Mouse (Mus musculus): ENCODE measurements around the gene Dppa2. TPM values are rescaled to one million over a fixed set of nuclear protein-coding genes. Genes with fewer than 3 reads are reported as not detected.

Gene Dppa2
- total RNA-seq, 2 experiments from 2014 or later = not detected

GRCm38 (mm10) chr16:48328420-48328819 is 24.7 kb downstream of the Dppa2 start:
- intact Hi-C loops (cut with DNase I) = no loop called here
- no peak for DNase-seq (ENCODE audit: extremely low spot score in 1 of 2, low spot score in 2 of 2)

- intact Hi-C loops (cut with DNase I) = no loop called here
- DNase-seq (ENCODE audit: extremely low spot score in 1 of 2, low spot score in 2 of 2) = no peak
Observed at GRCm38 (mm10) chr16:48331822-48332221, 28.1 kb downstream of the Dppa2 start.

DNA sequence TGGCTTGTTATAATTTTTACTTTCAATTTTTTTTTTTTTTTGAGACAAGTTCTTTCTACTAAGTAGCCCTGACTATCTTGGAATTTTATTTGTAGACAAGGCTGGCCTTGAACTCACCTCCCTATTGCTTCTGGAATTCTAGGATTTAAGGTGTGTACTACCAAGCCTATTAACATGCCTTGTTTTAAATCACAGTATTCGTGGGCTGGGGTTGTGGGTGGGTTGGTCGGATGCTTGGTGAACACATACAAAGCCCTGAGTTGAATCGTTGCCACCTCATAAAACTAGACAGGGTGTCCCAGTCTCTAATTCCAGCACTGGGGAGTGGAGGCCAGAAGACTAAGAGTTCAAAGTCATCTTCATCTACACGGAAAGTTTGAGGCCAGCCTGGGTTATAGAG is 31.6 kb downstream of the Dppa2 start:
- DNase-seq (ENCODE audit: extremely low spot score in 1 of 2, low spot score in 2 of 2) = no peak
- intact Hi-C loops (cut with DNase I) = no loop called here

GRCm38 (mm10) chr16:48344193-48344592 is 40.5 kb downstream of the Dppa2 start:
- intact Hi-C loops (cut with DNase I) = no loop called here
- no peak for DNase-seq (ENCODE audit: extremely low spot score in 1 of 2, low spot score in 2 of 2)

DNA sequence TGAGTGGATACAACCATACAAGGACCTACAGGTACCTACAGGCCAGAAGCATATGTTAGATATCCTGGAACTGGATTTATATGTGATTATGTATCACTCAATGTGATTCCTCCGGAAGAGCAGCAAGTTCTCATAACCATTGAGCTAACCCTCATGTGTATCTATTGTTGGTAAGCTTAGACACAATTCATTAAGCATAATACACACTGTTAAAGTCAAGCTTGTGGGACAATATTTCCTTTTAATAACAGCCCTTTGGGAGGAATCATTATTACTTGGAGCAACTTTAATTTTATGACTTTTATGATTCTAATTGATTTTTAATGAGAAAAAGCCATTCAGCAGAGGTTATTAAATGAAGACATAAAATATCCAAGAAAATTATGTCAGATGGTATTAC is 43.5 kb downstream of the Dppa2 start:
- intact Hi-C loops (cut with DNase I) = no loop called here
- DNase-seq (ENCODE audit: extremely low spot score in 1 of 2, low spot score in 2 of 2) = no peak

GRCm38 (mm10) chr16:48355716-48356115 is 52.0 kb downstream of the Dppa2 start:
- DNase-seq (ENCODE audit: extremely low spot score in 1 of 2, low spot score in 2 of 2) = no peak
- intact Hi-C loops (cut with DNase I) = no loop called here

GRCm38 (mm10) chr16:48356417-48356816 is 52.7 kb downstream of the Dppa2 start:
- intact Hi-C loops (cut with DNase I) = no loop called here
- DNase-seq (ENCODE audit: extremely low spot score in 1 of 2, low spot score in 2 of 2) = no peak

DNA sequence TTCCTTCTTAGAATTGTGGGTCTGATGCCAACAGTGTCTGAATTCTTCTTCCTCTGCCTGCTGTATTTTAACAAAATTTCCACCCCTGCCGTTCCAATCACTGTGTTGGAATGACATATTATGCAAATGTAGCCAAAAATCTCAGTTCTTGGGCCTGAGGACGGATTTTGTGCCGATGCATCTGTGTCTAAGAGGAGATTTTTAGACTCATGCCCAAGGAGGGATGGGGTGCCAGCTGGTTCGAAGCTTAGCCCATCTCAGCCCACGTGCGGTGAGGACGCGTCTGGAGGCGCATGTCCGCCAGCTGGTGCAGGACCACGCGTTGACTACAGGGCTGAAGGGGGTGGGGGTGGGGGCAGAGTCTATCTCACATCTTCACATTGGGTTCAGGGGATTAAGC is 57.2 kb downstream of the Dppa2 start:
- intact Hi-C loops (cut with DNase I) = no loop called here
- peak; percentile 7 to 35 for DNase-seq (ENCODE audit: extremely low spot score in 1 of 2, low spot score in 2 of 2)

DNA sequence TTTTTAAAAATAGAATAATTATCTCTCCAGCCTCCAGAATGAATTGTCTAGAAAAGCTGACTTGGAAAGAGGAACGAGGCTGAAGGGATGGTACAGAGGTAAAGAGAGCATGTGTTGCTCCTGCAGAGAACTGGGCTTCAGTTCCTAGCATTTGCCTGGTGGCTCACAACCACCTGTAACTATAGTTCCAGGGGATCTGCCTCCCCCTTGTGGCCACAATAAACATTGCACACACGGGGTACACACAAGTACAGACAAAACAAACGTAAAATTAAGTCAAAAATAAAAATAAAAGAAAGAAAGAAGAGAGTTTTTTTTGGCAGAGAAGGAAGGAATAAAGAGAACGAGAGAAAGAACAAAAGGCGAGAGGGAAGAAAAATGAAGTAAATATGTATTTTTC is 63.1 kb downstream of the Dppa2 start:
- no peak for DNase-seq (ENCODE audit: extremely low spot score in 1 of 2, low spot score in 2 of 2)
- intact Hi-C loops (cut with DNase I) = no loop called here

- no peak for DNase-seq (ENCODE audit: extremely low spot score in 1 of 2, low spot score in 2 of 2)
- intact Hi-C loops (cut with DNase I) = no loop called here
Observed at GRCm38 (mm10) chr16:48368096-48368495, 64.4 kb downstream of the Dppa2 start.

Other genes with a start within 250 kb of the Dppa2 start
- not detected for gene Dppa4, start 20.2 kb upstream of the Dppa2 start, total RNA-seq (2021)
- gene Gm5485, start 108.5 kb downstream of the Dppa2 start, total RNA-seq (2021) = not detected
- gene Morc1, start 127.3 kb downstream of the Dppa2 start, total RNA-seq (2021) = under 1 TPM; 0.26 to 0.45 TPM

Data from left cerebral cortex, postnatal 10 days (tissue).